Mouse (Mus musculus): ENCODE measurements around the gene Eif3l. TPM values are rescaled to one million over a fixed set of nuclear protein-coding genes. Genes with fewer than 3 reads are reported as not detected.

Eif3l gene
- total and polyA plus RNA-seq, 3 experiments, result 63.9 to 90.3 (median 69.2) TPM

DNA sequence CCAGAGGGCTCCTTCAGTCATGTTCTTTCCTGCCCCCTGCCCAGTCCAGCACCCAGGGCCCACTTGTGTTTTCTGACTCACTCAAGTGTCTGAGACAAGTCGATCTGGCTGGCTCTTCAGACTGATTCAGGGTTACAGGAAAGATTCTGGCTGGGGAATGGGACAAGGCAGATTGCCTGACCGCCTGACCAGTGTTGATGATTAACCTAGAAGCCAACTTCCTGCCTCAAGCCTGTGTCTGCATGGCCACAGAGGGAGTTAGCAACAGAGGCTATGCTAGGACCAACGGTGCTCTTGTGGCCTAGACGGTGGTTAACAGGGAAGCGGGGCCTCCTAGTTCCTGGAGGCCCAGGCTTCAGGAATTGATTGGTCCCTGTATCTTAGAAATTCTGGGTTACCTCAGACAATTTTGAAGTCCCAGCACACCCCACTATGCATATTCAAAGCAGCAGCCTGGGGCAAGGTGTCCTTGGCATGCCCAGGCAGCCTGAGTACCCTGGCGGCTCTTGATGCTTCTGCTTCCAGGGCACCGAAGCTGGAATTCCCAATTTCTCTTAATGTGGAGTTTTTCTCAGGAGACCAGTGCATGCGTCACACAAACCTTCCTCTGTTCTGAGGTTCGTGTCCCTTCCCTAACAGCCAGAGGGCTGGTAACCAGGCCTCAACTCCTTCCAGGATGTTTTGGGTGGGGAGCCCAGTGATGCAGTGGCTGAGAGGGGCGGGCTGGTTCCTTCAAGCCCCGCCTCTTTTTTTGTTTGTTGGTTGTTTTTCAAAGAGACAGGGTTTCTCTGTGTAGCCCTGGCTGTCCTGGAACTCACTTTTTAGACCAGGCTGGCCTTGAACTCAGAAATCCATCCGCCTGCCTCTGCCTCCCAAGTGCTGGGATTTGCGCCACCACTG lies 23.3 kb upstream of the Eif3l start:
- H3K27ac ChIP-seq, result no peak overlapping the region
- H3K4me3 ChIP-seq, result no peak overlapping the region
- no peaks in the 10 kb centered on the region for H3K4me1 ChIP-seq (ENCODE audit: control insufficient read depth, insufficient read depth, low read length)
- TF ChIP-seq POLR2A (IDR thresholded peaks at IDR 0.05; ENCODE audit: insufficient read depth, low read depth, low read length), result no peak
- TF ChIP-seq CTCF (IDR thresholded peaks at IDR 0.05), result no peak
- no peak for TF ChIP-seq EP300 (IDR thresholded peaks at IDR 0.05; ENCODE audit: insufficient read depth, low read depth, low read length)
- intact Hi-C loops (cut with DNase I), result no loop called here
- 65% methylated on average over 13 of the region's 13 CpGs for WGBS
- DNase-seq, result no peak
- no peaks in the 10 kb centered on the region for H3K79me2 ChIP-seq (replicated peaks; ENCODE audit: control insufficient read depth, insufficient read depth, low read length)
- H3K36me3 ChIP-seq (ENCODE audit: control insufficient read depth, insufficient read depth, low read length), result no peaks in the 10 kb centered on the region
- no peak overlapping the region for H3K9ac ChIP-seq (ENCODE audit: low read depth, low read length)
- H3K27me3 ChIP-seq (ENCODE audit: control insufficient read depth, insufficient read depth, low read length), result no peaks in the 10 kb centered on the region

DNA sequence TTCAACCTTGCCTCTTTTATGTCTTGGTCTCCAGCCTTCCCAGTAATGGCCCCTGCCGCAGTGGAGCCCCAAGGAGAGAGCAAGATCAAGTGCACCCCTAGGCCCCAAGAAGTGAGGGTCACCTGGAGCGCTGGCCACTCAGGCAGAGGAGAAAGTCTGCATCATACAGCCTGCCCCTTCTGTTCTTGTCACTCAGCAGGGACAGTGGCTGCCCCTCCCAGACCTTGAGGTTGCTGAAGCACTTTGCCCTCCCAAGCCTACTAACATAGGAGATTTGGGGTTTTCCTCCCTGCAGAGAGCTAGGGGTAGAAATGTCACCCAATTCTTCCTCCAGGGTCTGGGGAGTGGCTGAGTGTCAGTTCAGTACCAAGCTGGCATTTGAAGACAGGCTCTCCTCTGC lies 22.6 kb upstream of the Eif3l start:
- intact Hi-C loops (cut with DNase I), result no loop called here
- Histone ChIP-seq H3K79me2 (replicated peaks; ENCODE audit: control insufficient read depth, insufficient read depth, low read length) (no peaks in the 10 kb centered on the region), H3K4me1 (ENCODE audit: control insufficient read depth, insufficient read depth, low read length) (no peaks in the 10 kb centered on the region), H3K36me3 (ENCODE audit: control insufficient read depth, insufficient read depth, low read length) (no peaks in the 10 kb centered on the region), H3K9ac (ENCODE audit: low read depth, low read length) (no peak overlapping the region), H3K27me3 (ENCODE audit: control insufficient read depth, insufficient read depth, low read length) (no peaks in the 10 kb centered on the region), H3K4me3 (no peak overlapping the region), H3K27ac (no peak overlapping the region)
- DNase-seq, result no peak
- WGBS, result 83% methylated on average over 2 of the region's 2 CpGs
- TF ChIP-seq CTCF (IDR thresholded peaks at IDR 0.05) (no peak), POLR2A (IDR thresholded peaks at IDR 0.05; ENCODE audit: insufficient read depth, low read depth, low read length) (no peak), EP300 (IDR thresholded peaks at IDR 0.05; ENCODE audit: insufficient read depth, low read depth, low read length) (no peak)

DNA sequence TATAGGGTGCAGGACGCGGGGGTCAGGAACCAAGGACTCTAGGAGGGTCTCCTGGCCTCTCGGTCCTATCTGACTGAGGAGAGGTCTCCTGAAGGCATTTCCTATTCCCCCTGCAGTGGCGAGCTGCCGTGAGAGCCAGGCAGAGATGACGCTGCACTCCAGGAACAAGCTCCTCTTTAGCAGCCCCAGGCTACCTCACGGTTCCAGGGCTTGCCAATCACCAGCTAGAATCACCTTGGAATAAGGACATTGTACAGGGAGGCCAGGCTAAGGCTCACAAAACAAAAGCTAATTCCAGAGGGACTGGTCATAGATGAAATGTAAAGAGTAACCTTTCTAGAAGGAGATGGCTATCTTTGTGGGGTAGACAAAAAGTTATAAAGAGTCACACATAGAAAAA lies 18.4 kb upstream of the Eif3l start:
- Histone ChIP-seq H3K4me1 (ENCODE audit: control insufficient read depth, insufficient read depth, low read length) (no peaks in the 10 kb centered on the region), H3K36me3 (ENCODE audit: control insufficient read depth, insufficient read depth, low read length) (no peaks in the 10 kb centered on the region), H3K4me3 (no peak overlapping the region), H3K27me3 (ENCODE audit: control insufficient read depth, insufficient read depth, low read length) (no peaks in the 10 kb centered on the region), H3K9ac (ENCODE audit: low read depth, low read length) (no peak overlapping the region), H3K79me2 (replicated peaks; ENCODE audit: control insufficient read depth, insufficient read depth, low read length) (no peaks in the 10 kb centered on the region), H3K27ac (no peak overlapping the region)
- DNase-seq, result no peak
- 90% methylated on average over 7 of the region's 7 CpGs for WGBS
- no peak for TF ChIP-seq POLR2A (IDR thresholded peaks at IDR 0.05; ENCODE audit: insufficient read depth, low read depth, low read length)
- no peak for TF ChIP-seq CTCF (IDR thresholded peaks at IDR 0.05)
- TF ChIP-seq EP300 (IDR thresholded peaks at IDR 0.05; ENCODE audit: insufficient read depth, low read depth, low read length), result no peak
- intact Hi-C loops (cut with DNase I), result no loop called here

DNA sequence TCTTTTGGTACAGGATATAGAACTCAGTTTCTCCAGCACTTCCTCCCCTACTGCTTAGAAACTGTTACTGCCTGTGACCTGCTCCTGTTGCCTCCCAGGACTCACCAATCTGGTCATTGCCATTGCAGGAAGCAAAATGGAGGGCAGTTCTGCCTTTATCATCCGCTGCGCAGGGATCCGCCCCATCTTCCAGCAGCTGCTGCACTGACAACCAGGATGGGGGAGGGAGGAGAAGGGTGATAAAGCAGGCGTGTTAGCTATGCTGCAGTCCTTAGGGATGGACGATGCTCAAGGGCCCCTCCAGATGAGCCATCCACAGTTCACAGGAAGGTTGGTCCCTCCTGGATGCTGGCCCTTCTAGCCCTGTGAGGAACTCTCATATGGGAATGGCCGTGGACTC lies 17.1 kb upstream of the Eif3l start:
- DNase-seq, result no peak
- no peak overlapping the region for H3K9ac ChIP-seq (ENCODE audit: low read depth, low read length)
- no peak for TF ChIP-seq EP300 (IDR thresholded peaks at IDR 0.05; ENCODE audit: insufficient read depth, low read depth, low read length)
- no peak for TF ChIP-seq POLR2A (IDR thresholded peaks at IDR 0.05; ENCODE audit: insufficient read depth, low read depth, low read length)
- no peak for TF ChIP-seq CTCF (IDR thresholded peaks at IDR 0.05)
- WGBS, result 83% methylated on average over 6 of the region's 6 CpGs
- no peaks in the 10 kb centered on the region for H3K36me3 ChIP-seq (ENCODE audit: control insufficient read depth, insufficient read depth, low read length)
- no peak overlapping the region for H3K27ac ChIP-seq
- H3K4me3 ChIP-seq, result no peak overlapping the region
- H3K79me2 ChIP-seq (replicated peaks; ENCODE audit: control insufficient read depth, insufficient read depth, low read length), result peaks cover 2% of the 10 kb centered on the region; the same call in 1 of the 2 replicates
- no peaks in the 10 kb centered on the region; the same call in 1 of the 2 replicates for H3K4me1 ChIP-seq (ENCODE audit: control insufficient read depth, insufficient read depth, low read length)
- intact Hi-C loops (cut with DNase I), result no loop called here
- no peaks in the 10 kb centered on the region for H3K27me3 ChIP-seq (ENCODE audit: control insufficient read depth, insufficient read depth, low read length)

DNA sequence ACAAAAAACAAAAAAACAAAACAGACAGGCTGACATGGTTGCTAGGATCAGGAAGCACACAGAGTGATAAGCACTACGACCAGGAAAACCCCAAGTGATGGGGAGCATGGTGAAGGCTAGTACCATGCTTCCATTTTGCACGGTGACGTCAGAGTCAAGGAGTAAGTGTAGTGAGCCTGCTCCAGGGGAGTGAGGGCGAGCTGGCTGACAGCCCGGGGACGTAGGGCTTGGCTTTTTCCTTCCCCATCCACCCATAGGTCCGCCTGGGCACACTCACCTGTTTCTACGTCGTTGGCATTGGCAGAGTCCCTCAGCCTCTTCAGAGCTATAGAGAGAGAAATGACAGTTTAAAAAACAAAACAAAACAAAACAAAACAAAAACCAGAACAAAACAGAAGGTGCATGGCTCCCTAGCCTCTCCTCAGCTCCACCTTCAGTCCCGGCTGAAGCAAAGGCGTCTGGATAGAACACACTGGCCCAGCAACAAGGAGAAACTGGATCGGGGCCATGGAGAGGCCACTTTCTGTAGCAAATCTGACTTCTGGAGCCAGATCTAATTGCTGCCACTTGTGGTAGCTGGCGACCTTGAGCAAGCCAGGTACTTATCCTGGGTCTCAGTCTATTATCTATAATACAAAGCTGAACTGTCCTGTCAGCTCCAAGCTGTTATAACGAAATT lies 14.0 kb upstream of the Eif3l start:
- H3K27me3 ChIP-seq (ENCODE audit: control insufficient read depth, insufficient read depth, low read length), result no peaks in the 10 kb centered on the region
- H3K9ac ChIP-seq (ENCODE audit: low read depth, low read length), result no peak overlapping the region
- intact Hi-C loops (cut with DNase I), result no loop called here
- 76% methylated on average over 14 of the region's 14 CpGs for WGBS
- no peaks in the 10 kb centered on the region for H3K36me3 ChIP-seq (ENCODE audit: control insufficient read depth, insufficient read depth, low read length)
- TF ChIP-seq CTCF (IDR thresholded peaks at IDR 0.05) (no peak), POLR2A (IDR thresholded peaks at IDR 0.05; ENCODE audit: insufficient read depth, low read depth, low read length) (no peak), EP300 (IDR thresholded peaks at IDR 0.05; ENCODE audit: insufficient read depth, low read depth, low read length) (no peak)
- peaks cover 2% of the 10 kb centered on the region for H3K4me1 ChIP-seq (ENCODE audit: control insufficient read depth, insufficient read depth, low read length)
- no peak for DNase-seq
- H3K4me3 ChIP-seq, result no peak overlapping the region
- peaks cover 2% of the 10 kb centered on the region; the same call in 1 of the 2 replicates for H3K79me2 ChIP-seq (replicated peaks; ENCODE audit: control insufficient read depth, insufficient read depth, low read length)
- no peak overlapping the region for H3K27ac ChIP-seq

All from heart, adult 2 months (tissue).